Mouse (Mus musculus): ENCODE results near the gene Ntf5.

DNA sequence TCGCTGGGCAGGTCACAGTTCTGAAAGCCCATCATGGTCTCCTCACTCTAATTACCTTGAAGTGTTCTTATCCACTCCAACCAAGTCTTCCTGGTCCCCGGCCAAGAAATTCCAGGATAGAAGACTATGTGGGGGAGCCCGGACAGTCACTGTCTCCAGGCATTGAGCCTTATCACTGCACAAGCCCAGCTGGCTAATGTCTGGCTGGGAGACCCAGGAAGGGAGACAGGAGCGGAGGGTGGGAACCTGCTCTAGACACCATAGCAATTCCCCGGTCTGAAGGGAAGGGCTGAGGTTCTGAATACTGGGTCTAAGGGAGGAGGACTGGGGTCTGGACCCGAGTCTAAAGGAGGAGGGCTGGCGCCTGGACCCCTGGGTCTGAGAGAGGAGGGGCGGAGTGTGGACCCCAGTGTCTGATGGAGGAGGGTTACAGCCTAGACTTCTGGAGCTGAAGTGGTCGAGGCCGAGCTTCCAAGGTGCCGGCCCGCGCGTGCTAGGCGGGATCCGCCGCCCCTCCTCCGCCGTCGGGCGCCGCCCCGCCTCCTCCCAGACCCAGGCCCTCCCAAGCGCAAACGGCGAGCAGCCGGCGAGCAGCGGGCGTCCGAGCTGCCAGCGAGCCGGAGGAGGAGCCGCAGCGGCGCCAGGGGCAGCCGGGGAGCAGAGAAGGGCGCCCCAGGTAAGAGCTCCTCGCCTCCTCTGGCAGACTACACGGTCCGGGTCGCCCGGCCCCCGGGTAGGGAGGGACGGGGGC, at the start of gene Ntf5:
- TF ChIP-seq CTCF (IDR thresholded peaks at IDR 0.05; ENCODE audit: low read depth, low read length), result no peak
- no peak for TF ChIP-seq GATA1 (IDR thresholded peaks at IDR 0.05; ENCODE audit: borderline replicate concordance, low read length)

All from G1E (cell line).